Mouse (Mus musculus) lung, embryonic 14.5 days (tissue): ENCODE results near the gene Lmnb2. TPM values are rescaled to one million over a fixed set of nuclear protein-coding genes. Genes with fewer than 3 reads are reported as not detected.
A peak's percentile ranks its signal among the peaks of the same experiment; 100 is the strongest.

Experiments used
- ATAC-seq: fragments of 200-750 bp; cut with Nextera tagmentation; 2 replicates; pipeline ENCODE4 v1.8.0; 2017; ENCODE audit warnings: mild to moderate bottlenecking, moderate TSS enrichment, moderate library complexity; ENCODE audit not compliant: insufficient read depth
- DNase-seq: peaks from one replicate; pipeline ENCODE4 v3.0.0-alpha.2; 2015
- H3K27ac ChIP-seq: fragments of 300-500 bp; sonication (generic); 2 replicates; pipeline ENCODE4 v1.5.1; 2014; ENCODE audit warnings: low read depth, mild to moderate bottlenecking, moderate library complexity
- H3K27me3 ChIP-seq: fragments of 300-500 bp; sonication (generic); 2 replicates; pipeline ENCODE4 v1.6.1; 2014; ENCODE audit warnings: low read length, control low read depth; ENCODE audit not compliant: insufficient read depth
- H3K36me3 ChIP-seq: fragments of 300-500 bp; sonication (generic); 2 replicates; pipeline ENCODE4 v1.6.1; 2014; ENCODE audit warnings: control low read depth; ENCODE audit not compliant: insufficient read depth
- H3K4me1 ChIP-seq: fragments of 300-500 bp; sonication (generic); 2 replicates; pipeline ENCODE4 v1.6.1; 2014; ENCODE audit warnings: antibody characterized with exemption, control low read depth; ENCODE audit not compliant: insufficient read depth
- H3K4me2 ChIP-seq: fragments of 300-500 bp; sonication (generic); 2 replicates; pipeline ENCODE4 v1.6.1; 2014; ENCODE audit warnings: mild to moderate bottlenecking
- H3K4me3 ChIP-seq: fragments of 300-500 bp; sonication (generic); 2 replicates; pipeline ENCODE4 v1.5.1; 2014; ENCODE audit warnings: low read depth, low read length
- H3K9ac ChIP-seq: fragments of 300-500 bp; sonication (generic); 2 replicates; pipeline ENCODE4 v1.6.1; 2014
- H3K9me3 ChIP-seq: fragments of 300-500 bp; sonication (generic); 2 replicates; pipeline ENCODE4 v1.6.1; 2016; ENCODE audit warnings: low read depth, low read length, control low read depth
- CTCF ChIP-seq: IDR thresholded peaks from 2 replicates; pipeline ENCODE4 v1.5.1; 2016; ENCODE audit warnings: antibody characterized with exemption, low read depth
- WGBS: fragments of 180-500 bp; shearing (Covaris S2); extraction: QIAGEN DNeasy Blood & Tissue Kit; methylation state at CpG from one replicate; pipeline ENCODE4 v1.1.7; 2014; 5-methylcytosine and 5-hydroxymethylcytosine counted together
- polyA plus RNA-seq: library from polyadenylated mRNA; unstranded; fragments of >200 nt; fragmentation: Nextera tagmentation; extraction: Ambion mirVana; gene quantifications from 2 replicates; pipeline ENCODE4 v1.2.1, GENCODE M21; 2014

The Lmnb2 gene
- polyA plus RNA-seq, 1 experiment from 2014 or later = 24.4 TPM

DNA sequence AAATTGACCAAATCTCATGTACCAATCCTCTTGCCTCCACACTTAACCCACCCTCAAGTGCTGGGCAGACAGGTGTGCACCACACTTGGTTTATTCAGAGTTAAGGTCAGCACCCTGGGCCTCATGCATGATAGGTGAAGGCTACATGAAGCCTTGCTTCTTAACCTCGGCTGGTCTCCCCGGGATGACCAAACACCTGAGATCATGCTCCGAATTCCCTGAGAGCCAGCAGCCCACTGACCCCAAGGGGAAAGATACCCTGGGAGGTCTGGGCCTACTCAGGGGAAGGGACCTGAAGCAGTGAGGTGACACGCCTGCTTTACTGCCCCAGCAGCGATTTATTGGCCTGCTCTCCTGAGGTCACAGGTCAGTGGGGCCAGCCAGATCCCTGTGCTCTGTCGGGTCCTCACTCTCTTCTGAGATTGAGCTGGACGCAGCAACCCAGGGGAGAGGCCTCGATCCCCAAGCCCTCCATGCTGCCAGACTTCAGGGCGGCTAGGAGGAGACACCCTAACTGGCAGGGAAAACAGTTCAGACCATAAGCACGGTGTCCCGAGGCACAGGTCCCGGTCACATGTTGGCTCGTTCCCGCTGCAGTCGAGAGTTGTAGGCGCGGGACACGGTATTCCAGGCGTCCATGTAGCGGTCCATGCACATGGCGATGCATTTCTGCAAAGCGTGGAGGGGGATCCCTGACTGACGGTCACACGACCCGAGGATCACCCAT, 18.3 kb downstream of the Lmnb2 start:
- no peak overlapping the region; the same call in 1 of the 2 replicates for H3K27ac ChIP-seq
- DNase-seq (no peak), ATAC-seq (no peak)
- 14% methylated on average over 25 of the region's 25 CpGs for WGBS
- H3K9me3 ChIP-seq = no peaks in the 10 kb centered on the region
- TF ChIP-seq CTCF = no peak
- peaks cover 8% of the 10 kb centered on the region for H3K4me1 ChIP-seq
- H3K36me3 ChIP-seq = peaks cover 47% of the 10 kb centered on the region
- peak overlapping the region; percentile 91 for H3K4me3 ChIP-seq
- H3K27me3 ChIP-seq = no peaks in the 10 kb centered on the region
- peak overlapping the region; percentile 80 for H3K4me2 ChIP-seq
- H3K9ac ChIP-seq = peak overlapping the region; percentile 77

DNA sequence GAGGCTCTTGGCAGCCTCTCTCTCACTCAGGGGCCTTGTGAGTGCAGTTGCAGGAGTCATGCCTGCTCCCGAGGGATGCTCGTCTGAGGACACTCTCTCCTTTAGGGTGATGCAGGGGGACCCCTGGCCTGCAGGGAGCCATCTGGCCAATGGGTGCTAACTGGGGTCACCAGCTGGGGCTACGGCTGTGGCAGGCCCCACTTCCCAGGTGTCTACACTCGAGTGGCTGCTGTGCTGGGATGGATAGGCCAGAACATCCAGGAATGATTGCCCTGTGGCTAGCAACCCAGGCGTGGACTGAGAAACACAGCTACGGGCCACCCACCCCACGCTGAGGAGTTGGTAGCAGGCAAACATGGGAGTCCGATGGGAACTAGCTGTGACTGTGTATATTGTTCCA, 19.0 kb downstream of the Lmnb2 start:
- Histone ChIP-seq H3K27ac (no peak overlapping the region), H3K9ac (no peak overlapping the region), H3K4me2 (peak overlapping the region; percentile 80), H3K9me3 (no peaks in the 10 kb centered on the region), H3K4me1 (peaks cover 8% of the 10 kb centered on the region), H3K27me3 (no peaks in the 10 kb centered on the region), H3K4me3 (peak overlapping the region; percentile 91), H3K36me3 (peaks cover 40% of the 10 kb centered on the region)
- DNase-seq (no peak), ATAC-seq (no peak)
- WGBS = 82% methylated on average over 8 of the region's 8 CpGs
- TF ChIP-seq CTCF = no peak

- peaks cover 8% of the 10 kb centered on the region for H3K4me1 ChIP-seq
- peak; percentile 37 for DNase-seq
- H3K9me3 ChIP-seq = no peaks in the 10 kb centered on the region
- TF ChIP-seq CTCF = no peak
- no peak overlapping the region; the same call in 1 of the 2 replicates for H3K9ac ChIP-seq
- 29% methylated on average over 41 of the region's 41 CpGs for WGBS
- H3K27me3 ChIP-seq = no peaks in the 10 kb centered on the region
- H3K4me3 ChIP-seq = 0 out of 2 replicates have a peak overlapping the region, but pooled peaks have one; percentile 15
- peak overlapping the region; percentile 40; the same call in 1 of the 2 replicates for H3K4me2 ChIP-seq
- no peak for ATAC-seq
- H3K36me3 ChIP-seq = peaks cover 29% of the 10 kb centered on the region
- no peak overlapping the region for H3K27ac ChIP-seq
Observed at GRCm38 (mm10) chr10:80897861-80898510, 20.1 kb downstream of the Lmnb2 start.

GRCm38 (mm10) chr10:80896581-80897485, 21.2 kb downstream of the Lmnb2 start:
- ATAC-seq = no peak
- Histone ChIP-seq H3K4me1 (peaks cover 8% of the 10 kb centered on the region), H3K4me2 (no peak overlapping the region), H3K27ac (no peak overlapping the region), H3K9ac (no peak overlapping the region), H3K27me3 (no peaks in the 10 kb centered on the region), H3K36me3 (peaks cover 18% of the 10 kb centered on the region), H3K4me3 (no peak overlapping the region), H3K9me3 (no peaks in the 10 kb centered on the region)
- WGBS = 65% methylated on average over 24 of the region's 24 CpGs
- TF ChIP-seq CTCF = no peak
- no peak for DNase-seq

DNA sequence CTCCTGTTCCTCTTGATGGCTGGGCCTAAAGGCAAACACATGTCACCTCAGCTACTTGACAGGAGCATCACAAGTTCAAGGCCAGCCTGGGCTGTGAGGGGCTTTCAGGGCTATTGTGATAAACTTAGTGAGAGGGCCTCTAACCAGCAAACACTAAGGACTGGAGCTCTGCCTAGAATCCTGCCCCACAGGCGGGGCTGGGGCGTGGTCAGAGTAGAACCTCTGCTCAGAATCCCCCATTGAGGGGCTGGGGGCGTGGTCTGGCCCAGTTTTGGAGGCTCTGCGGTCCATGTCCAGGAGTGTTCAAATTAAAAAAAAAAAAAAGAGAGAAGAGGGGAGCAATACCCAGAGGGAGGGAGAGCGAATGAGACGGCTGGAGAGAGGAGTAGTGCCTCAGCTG, 22.3 kb downstream of the Lmnb2 start:
- Histone ChIP-seq H3K9me3 (no peaks in the 10 kb centered on the region), H3K36me3 (peaks cover 12% of the 10 kb centered on the region; the same call in 1 of the 2 replicates), H3K4me1 (peaks cover 8% of the 10 kb centered on the region), H3K27ac (no peak overlapping the region), H3K4me2 (no peak overlapping the region), H3K9ac (no peak overlapping the region), H3K27me3 (no peaks in the 10 kb centered on the region; the same call in 1 of the 2 replicates), H3K4me3 (no peak overlapping the region)
- no peak for DNase-seq
- TF ChIP-seq CTCF = no peak
- ATAC-seq = no peak
- 84% methylated on average over 6 of the region's 6 CpGs for WGBS

- 83% methylated on average over 7 of the region's 7 CpGs for WGBS
- no peak overlapping the region for H3K4me3 ChIP-seq
Observed at GRCm38 (mm10) chr10:80895100-80895499, 22.9 kb downstream of the Lmnb2 start.

More at GRCm38 (mm10) chr10:80895100-80895499, 22.9 kb downstream of the Lmnb2 start:
- Histone ChIP-seq H3K9me3 (no peaks in the 10 kb centered on the region), H3K4me1 (peaks cover 8% of the 10 kb centered on the region), H3K4me2 (no peak overlapping the region), H3K36me3 (peaks cover 12% of the 10 kb centered on the region; the same call in 1 of the 2 replicates), H3K27ac (no peak overlapping the region), H3K27me3 (peaks cover under 1% of the 10 kb centered on the region; the same call in 1 of the 2 replicates), H3K9ac (no peak overlapping the region)
- no peak for TF ChIP-seq CTCF
- no peak for DNase-seq
- no peak for ATAC-seq
